Mouse (Mus musculus): ENCODE measurements at regions not wholly inside any gene's neighbourhood (a gene's known extent, or its start where the extent isn't known, plus 50 kb on each side); places are given as distances from the start of the nearest gene placed in this dataset.

GRCm38 (mm10) chr11:92405818-92406217 is 692.0 kb upstream of the Car10 start:
- peak; percentile 29 for DNase-seq (ENCODE audit: low read depth, low spot score)

- no peak for DNase-seq (ENCODE audit: low read depth, low spot score)
Observed at GRCm38 (mm10) chr11:92451372-92451771, 646.5 kb upstream of the Car10 start.

GRCm38 (mm10) chr11:92495291-92495690 is 602.5 kb upstream of the Car10 start:
- no peak for DNase-seq (ENCODE audit: low read depth, low spot score)
